Mouse (Mus musculus): ENCODE data around the gene Lat2. TPM values are rescaled to one million over a fixed set of nuclear protein-coding genes. Genes with fewer than 3 reads are reported as not detected.

Lat2 gene
- polyA plus RNA-seq, 1 experiment from 2014 or later = 1.3 TPM

- Histone ChIP-seq H3K9ac (ENCODE audit: low read length) (no peak overlapping the region), H3K4me2 (ENCODE audit: low read depth, severe bottlenecking) (no peak overlapping the region), H3K4me3 (ENCODE audit: low read depth, low read length) (no peak overlapping the region), H3K27me3 (ENCODE audit: control insufficient read depth, insufficient read depth, low read length) (no peaks in the 10 kb centered on the region), H3K27ac (replicated peaks; ENCODE audit: low read depth, low read length) (no peak overlapping the region), H3K4me1 (ENCODE audit: control insufficient read depth, insufficient read depth, low read length) (0 out of 2 replicates have a peak, but pooled peaks cover 2% of the 10 kb centered on the region), H3K9me3 (ENCODE audit: control insufficient read depth, low read length) (no peaks in the 10 kb centered on the region; the same call in 1 of the 2 replicates), H3K36me3 (ENCODE audit: control insufficient read depth, insufficient read depth, low read length) (no peaks in the 10 kb centered on the region)
- ATAC-seq (ENCODE audit: insufficient number of reproducible peaks, low FRiP score, low TSS enrichment, low read depth) (no peak), DNase-seq (ENCODE audit: low spot score) (no peak)
- WGBS = 79% methylated on average over 16 of the region's 16 CpGs
These were observed 54.2 kb downstream of the Lat2 start for GRCm38 (mm10) chr5:134560450-134561171.

- Histone ChIP-seq H3K4me1 (ENCODE audit: control insufficient read depth, insufficient read depth, low read length) (peaks cover 5% of the 10 kb centered on the region), H3K27ac (replicated peaks; ENCODE audit: low read depth, low read length) (no peak within 1 kb of the TSS), H3K9ac (ENCODE audit: low read length) (no peak within 1 kb of the TSS), H3K4me2 (ENCODE audit: low read depth, severe bottlenecking) (no peak within 1 kb of the TSS), H3K27me3 (ENCODE audit: control insufficient read depth, insufficient read depth, low read length) (no peaks in the 10 kb centered on the region), H3K9me3 (ENCODE audit: control insufficient read depth, low read length) (no peaks in the 10 kb centered on the region; the same call in 1 of the 2 replicates), H3K4me3 (ENCODE audit: low read depth, low read length) (no peak within 1 kb of the TSS), H3K36me3 (ENCODE audit: control insufficient read depth, insufficient read depth, low read length) (no peaks in the 10 kb centered on the region)
- ATAC-seq (ENCODE audit: insufficient number of reproducible peaks, low FRiP score, low TSS enrichment, low read depth) = no peak
- DNase-seq (ENCODE audit: low spot score) = no peak
- 88% methylated on average over 7 of the region's 7 CpGs for WGBS
These were observed 54.8 kb downstream of the Lat2 start, which contains the start of gene Syna for GRCm38 (mm10) chr5:134560071-134560449. Gene Syna, minus strand, starts transcription at chr5:134560171.

GRCm38 (mm10) chr5:134555463-134556164 is 59.2 kb downstream of the Lat2 start:
- no peak overlapping the region; the same call in 1 of the 2 replicates for H3K9ac ChIP-seq (ENCODE audit: low read length)

GRCm38 (mm10) chr5:134553951-134554546 is 60.8 kb downstream of the Lat2 start:
- no peak overlapping the region for H3K9ac ChIP-seq (ENCODE audit: low read length)
- no peaks in the 10 kb centered on the region for H3K36me3 ChIP-seq (ENCODE audit: control insufficient read depth, insufficient read depth, low read length)
- no peak overlapping the region for H3K4me3 ChIP-seq (ENCODE audit: low read depth, low read length)
- no peaks in the 10 kb centered on the region; the same call in 1 of the 2 replicates for H3K9me3 ChIP-seq (ENCODE audit: control insufficient read depth, low read length)
- no peak overlapping the region for H3K27ac ChIP-seq (replicated peaks; ENCODE audit: low read depth, low read length)
- DNase-seq (ENCODE audit: low spot score) (no peak), ATAC-seq (ENCODE audit: insufficient number of reproducible peaks, low FRiP score, low TSS enrichment, low read depth) (no peak)
- H3K4me1 ChIP-seq (ENCODE audit: control insufficient read depth, insufficient read depth, low read length) = peaks cover 26% of the 10 kb centered on the region
- no peaks in the 10 kb centered on the region for H3K27me3 ChIP-seq (ENCODE audit: control insufficient read depth, insufficient read depth, low read length)
- H3K4me2 ChIP-seq (ENCODE audit: low read depth, severe bottlenecking) = no peak overlapping the region
- WGBS = 88% methylated on average over 5 of the region's 5 CpGs

More at GRCm38 (mm10) chr5:134555463-134556164, 59.2 kb downstream of the Lat2 start:
- H3K4me1 ChIP-seq (ENCODE audit: control insufficient read depth, insufficient read depth, low read length) = peaks cover 21% of the 10 kb centered on the region
- peak overlapping the region; percentile 18; the same call in 1 of the 2 replicates for H3K4me2 ChIP-seq (ENCODE audit: low read depth, severe bottlenecking)
- ATAC-seq (ENCODE audit: insufficient number of reproducible peaks, low FRiP score, low TSS enrichment, low read depth) (no peak), DNase-seq (ENCODE audit: low spot score) (peak; percentile 86)
- H3K9me3 ChIP-seq (ENCODE audit: control insufficient read depth, low read length) = no peaks in the 10 kb centered on the region; the same call in 1 of the 2 replicates
- no peak overlapping the region for H3K27ac ChIP-seq (replicated peaks; ENCODE audit: low read depth, low read length)
- no peak overlapping the region for H3K4me3 ChIP-seq (ENCODE audit: low read depth, low read length)
- 11% methylated on average over 20 of the region's 20 CpGs for WGBS
- no peaks in the 10 kb centered on the region for H3K27me3 ChIP-seq (ENCODE audit: control insufficient read depth, insufficient read depth, low read length)
- H3K36me3 ChIP-seq (ENCODE audit: control insufficient read depth, insufficient read depth, low read length) = no peaks in the 10 kb centered on the region

GRCm38 (mm10) chr5:134552110-134552972 is 62.5 kb downstream of the Lat2 start, which contains the start of gene Clip2:
Gene Clip2, minus strand, starts transcription at chr5:134552434.
- H3K4me1 ChIP-seq (ENCODE audit: control insufficient read depth, insufficient read depth, low read length) = peaks cover 29% of the 10 kb centered on the region
- WGBS = under 1% methylated on average over 55 of the region's 61 CpGs
- DNase-seq (ENCODE audit: low spot score) (peak; percentile 93), ATAC-seq (ENCODE audit: insufficient number of reproducible peaks, low FRiP score, low TSS enrichment, low read depth) (peak; percentile 85)
- H3K9ac ChIP-seq (ENCODE audit: low read length) = peak within 1 kb of the TSS; percentile 87
- H3K4me2 ChIP-seq (ENCODE audit: low read depth, severe bottlenecking) = peak within 1 kb of the TSS; percentile 98
- H3K27ac ChIP-seq (replicated peaks; ENCODE audit: low read depth, low read length) = peak within 1 kb of the TSS; percentile 94
- H3K36me3 ChIP-seq (ENCODE audit: control insufficient read depth, insufficient read depth, low read length) = no peaks in the 10 kb centered on the region; the same call in 1 of the 2 replicates
- H3K9me3 ChIP-seq (ENCODE audit: control insufficient read depth, low read length) = no peaks in the 10 kb centered on the region
- H3K27me3 ChIP-seq (ENCODE audit: control insufficient read depth, insufficient read depth, low read length) = no peaks in the 10 kb centered on the region
- peak within 1 kb of the TSS; percentile 86 for H3K4me3 ChIP-seq (ENCODE audit: low read depth, low read length)

- Histone ChIP-seq H3K27me3 (ENCODE audit: control insufficient read depth, insufficient read depth, low read length) (no peaks in the 10 kb centered on the region), H3K36me3 (ENCODE audit: control insufficient read depth, insufficient read depth, low read length) (no peaks in the 10 kb centered on the region; the same call in 1 of the 2 replicates), H3K9me3 (ENCODE audit: control insufficient read depth, low read length) (no peaks in the 10 kb centered on the region), H3K4me2 (ENCODE audit: low read depth, severe bottlenecking) (peak overlapping the region; percentile 98), H3K4me3 (ENCODE audit: low read depth, low read length) (peak overlapping the region; percentile 86), H3K27ac (replicated peaks; ENCODE audit: low read depth, low read length) (peak overlapping the region; percentile 94), H3K9ac (ENCODE audit: low read length) (peak overlapping the region; percentile 87), H3K4me1 (ENCODE audit: control insufficient read depth, insufficient read depth, low read length) (peaks cover 29% of the 10 kb centered on the region)
- WGBS = 2% methylated on average over 52 of the region's 52 CpGs
- DNase-seq (ENCODE audit: low spot score) = peak; percentile 58
- ATAC-seq (ENCODE audit: insufficient number of reproducible peaks, low FRiP score, low TSS enrichment, low read depth) = 0 out of 2 replicates have a peak, but pooled peaks have one; percentile 8
These were observed 63.4 kb downstream of the Lat2 start for GRCm38 (mm10) chr5:134551233-134552109.

- peak overlapping the region; percentile 87 for H3K9ac ChIP-seq (ENCODE audit: low read length)
- no peaks in the 10 kb centered on the region for H3K27me3 ChIP-seq (ENCODE audit: control insufficient read depth, insufficient read depth, low read length)
- ATAC-seq (ENCODE audit: insufficient number of reproducible peaks, low FRiP score, low TSS enrichment, low read depth) (peak; percentile 7; the same call in 1 of the 2 replicates), DNase-seq (ENCODE audit: low spot score) (no peak)
- no peaks in the 10 kb centered on the region for H3K9me3 ChIP-seq (ENCODE audit: control insufficient read depth, low read length)
- H3K4me1 ChIP-seq (ENCODE audit: control insufficient read depth, insufficient read depth, low read length) = peaks cover 27% of the 10 kb centered on the region
- H3K27ac ChIP-seq (replicated peaks; ENCODE audit: low read depth, low read length) = peak overlapping the region; percentile 94; the same call in 1 of the 2 replicates
- peak overlapping the region; percentile 98 for H3K4me2 ChIP-seq (ENCODE audit: low read depth, severe bottlenecking)
- H3K36me3 ChIP-seq (ENCODE audit: control insufficient read depth, insufficient read depth, low read length) = no peaks in the 10 kb centered on the region; the same call in 1 of the 2 replicates
- 12% methylated on average over 6 of the region's 6 CpGs for WGBS
- H3K4me3 ChIP-seq (ENCODE audit: low read depth, low read length) = peak overlapping the region; percentile 86
These were observed 64.0 kb downstream of the Lat2 start for GRCm38 (mm10) chr5:134550836-134551232.
